Mouse (Mus musculus) testis, adult 2 months (tissue): Measurements from ENCODE around the gene E2f6.

Experiments used
- CTCF ChIP-seq: fragments of 200-500 bp; IDR thresholded peaks from 2 replicates; pipeline ENCODE4 v1.5.1; 2012; ENCODE audit warnings: low read depth, mild to moderate bottlenecking, inconsistent platforms, low read length, moderate library complexity; ENCODE audit not compliant: control insufficient read depth, insufficient read depth, insufficient replicate concordance
- POLR2A ChIP-seq: fragments of 200-500 bp; IDR thresholded peaks from 2 replicates; pipeline ENCODE4 v1.6.1; 2012; ENCODE audit warnings: low read depth, mild to moderate bottlenecking, inconsistent platforms, low read length, moderate library complexity; ENCODE audit not compliant: control insufficient read depth

DNA sequence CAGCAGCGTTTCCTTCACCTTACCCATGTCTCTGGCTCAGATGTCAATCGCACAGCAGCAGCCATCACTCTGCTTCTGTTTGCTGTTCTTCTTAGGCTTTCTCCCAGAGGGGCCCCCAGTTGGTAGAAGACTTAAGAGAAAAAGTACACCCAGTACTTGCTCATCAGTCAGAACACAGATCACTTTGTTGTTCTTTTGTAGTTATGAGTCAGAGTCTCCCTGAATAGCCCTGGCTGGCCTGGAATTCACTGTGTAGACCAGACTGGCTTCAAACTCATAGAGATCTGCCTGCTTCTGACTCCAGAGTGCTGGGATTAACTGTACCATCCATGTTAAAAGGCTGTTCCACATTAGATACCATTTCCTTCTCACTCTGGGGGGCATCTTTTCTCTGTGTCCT, 22.2 kb upstream of the E2f6 start:
- no peak for TF ChIP-seq CTCF
- no peak for TF ChIP-seq POLR2A
